Mouse (Mus musculus) lung, postnatal 0 days (tissue): ENCODE results near the gene Ust.

Experiments
- CTCF ChIP-seq: IDR thresholded peaks from 2 replicates; pipeline ENCODE4 v1.5.1; 2016; ENCODE audit warnings: antibody characterized with exemption, mild to moderate bottlenecking
- EP300 ChIP-seq: IDR thresholded peaks from 2 replicates; pipeline ENCODE4 v1.6.1; 2016; ENCODE audit warnings: antibody characterized with exemption, mild to moderate bottlenecking, control low read depth

GRCm38 (mm10) chr10:8535445-8535844 lies 16.8 kb upstream of the Ust start:
- TF ChIP-seq CTCF (no peak), EP300 (no peak)
